Mouse (Mus musculus): Measurements from ENCODE around the gene Tubg2.
"Not testable (repeated sequence)": the region's sequence is repeated elsewhere in the genome, so short reads cannot be mapped to it uniquely, and the experiment has no call there.

Tubg2 gene

GRCm38 (mm10) chr11:101140164-101140819 is 15.4 kb upstream of the Tubg2 start:
- DNase-seq: no peak

GRCm38 (mm10) chr11:101141088-101141487 is 14.6 kb upstream of the Tubg2 start:
- DNase-seq: no peak

DNA sequence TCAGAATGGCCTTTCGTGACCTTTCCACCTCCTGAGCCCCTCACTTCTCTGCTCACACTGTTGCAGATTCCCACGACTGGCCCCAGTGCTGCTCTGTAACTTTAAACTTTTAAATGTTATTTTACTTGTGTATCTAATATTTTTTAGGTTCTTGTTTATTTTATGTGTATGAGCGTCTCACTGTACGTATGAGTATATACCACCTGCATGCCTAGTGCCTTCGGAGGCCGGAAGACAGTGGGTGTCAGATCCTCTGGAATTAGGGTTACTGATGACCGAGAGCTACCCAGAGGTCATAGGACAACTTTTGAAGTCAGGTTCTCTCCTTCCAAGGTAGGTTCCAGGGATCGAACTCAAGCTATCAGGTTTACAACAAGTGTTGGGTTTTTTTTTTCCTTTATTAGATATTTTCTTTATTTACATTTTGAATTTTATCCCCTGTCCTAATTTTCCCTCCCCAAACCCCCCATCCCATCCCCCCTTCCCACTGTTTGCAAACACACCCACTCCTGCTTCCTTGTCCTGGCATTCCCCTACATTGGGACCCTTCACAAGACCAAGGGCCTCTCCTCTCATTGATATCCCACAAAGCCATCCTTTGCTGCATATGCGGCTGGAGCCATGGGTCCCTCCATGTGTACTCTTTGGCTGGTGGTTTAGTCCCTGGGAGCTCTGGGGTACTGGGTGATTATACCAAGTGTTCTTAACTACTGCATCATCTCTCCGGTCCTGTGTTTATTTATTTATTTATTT is 13.3 kb upstream of the Tubg2 start:
- DNase-seq: no peak

GRCm38 (mm10) chr11:101143338-101144225 is 12.1 kb upstream of the Tubg2 start:
- no peak for DNase-seq

DNA sequence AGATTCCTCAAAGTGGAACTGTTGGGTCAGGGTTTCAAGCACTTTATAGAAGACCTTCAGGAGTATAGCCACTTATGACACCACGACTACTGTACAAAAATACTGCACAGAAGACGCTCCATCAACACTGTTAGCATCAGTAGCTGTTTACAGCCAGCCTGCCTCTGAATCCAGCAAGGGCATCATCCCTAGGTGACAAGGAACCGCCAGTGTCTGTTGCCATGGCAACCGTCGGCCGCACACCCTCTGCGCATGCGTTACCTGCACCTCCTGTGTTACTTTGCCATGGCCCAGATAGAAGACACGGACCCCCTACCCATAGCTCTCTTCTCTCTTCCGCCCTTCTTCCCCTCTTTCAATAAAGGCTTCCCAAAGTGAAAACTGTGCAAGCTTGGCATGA is 9.3 kb upstream of the Tubg2 start:
- DNase-seq: no peak

DNA sequence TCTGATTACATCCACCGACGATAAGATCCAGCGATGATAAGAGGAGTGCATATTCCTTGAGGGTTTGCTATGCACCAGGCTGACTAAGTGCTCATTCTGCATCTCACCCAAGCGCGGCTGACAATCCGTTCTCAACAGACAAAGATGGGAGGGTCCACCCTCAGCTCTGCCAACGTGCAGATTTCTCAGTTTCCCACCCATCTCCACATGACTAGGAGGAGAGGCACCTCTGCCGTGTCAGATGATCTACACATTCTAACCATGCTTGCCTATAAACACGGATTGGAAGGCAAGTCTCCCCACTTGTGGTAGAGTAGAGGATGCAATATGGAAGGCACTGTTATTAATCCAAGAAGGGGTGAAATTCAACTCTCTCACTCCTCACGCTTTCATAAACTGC is 7.0 kb upstream of the Tubg2 start:
- DNase-seq: no peak

DNA sequence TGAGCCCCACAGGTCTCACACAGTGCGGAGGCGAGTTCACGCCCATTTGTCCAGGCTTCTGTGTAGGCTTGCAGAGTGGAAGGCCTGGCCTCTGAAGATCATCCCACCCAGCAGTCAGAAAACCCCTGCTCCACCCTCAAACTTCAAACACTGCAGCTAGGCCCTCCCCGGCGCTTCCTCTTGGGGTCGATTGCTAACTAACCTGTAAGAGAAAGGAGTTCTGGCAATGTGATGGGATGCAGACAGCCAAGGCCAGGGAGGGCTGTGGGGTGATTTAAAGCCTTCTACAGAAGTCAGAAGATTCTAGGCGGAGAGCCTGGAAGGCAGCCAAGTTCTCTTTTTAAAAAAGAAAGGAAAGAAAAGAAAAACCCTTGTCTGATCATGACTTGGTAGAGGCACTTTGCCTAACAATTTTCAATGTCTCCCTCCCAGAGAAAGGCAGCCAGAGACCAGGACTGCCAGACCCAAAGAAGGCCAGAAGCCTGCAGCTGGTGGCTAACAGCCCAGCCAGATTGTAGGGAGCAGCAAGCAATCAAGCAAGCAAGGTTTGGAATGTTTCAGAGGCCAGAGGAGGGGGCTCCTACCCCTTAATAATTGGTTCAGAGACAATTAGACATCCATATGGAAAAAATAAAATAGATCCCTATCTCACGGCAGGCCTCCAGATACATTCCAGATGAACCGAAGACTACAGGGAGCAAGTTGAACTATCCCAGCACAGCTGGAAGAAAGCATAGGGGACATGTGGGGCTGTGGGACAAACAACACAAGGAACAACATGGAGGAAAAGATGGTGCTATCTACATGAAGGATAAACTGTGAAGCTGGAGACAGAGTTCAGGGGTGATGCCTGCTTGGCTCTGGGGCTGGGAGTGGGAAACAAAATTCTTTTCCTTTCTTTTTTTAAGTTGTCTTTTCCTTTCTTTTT is 6.3 kb upstream of the Tubg2 start:
- DNase-seq: no peak

DNA sequence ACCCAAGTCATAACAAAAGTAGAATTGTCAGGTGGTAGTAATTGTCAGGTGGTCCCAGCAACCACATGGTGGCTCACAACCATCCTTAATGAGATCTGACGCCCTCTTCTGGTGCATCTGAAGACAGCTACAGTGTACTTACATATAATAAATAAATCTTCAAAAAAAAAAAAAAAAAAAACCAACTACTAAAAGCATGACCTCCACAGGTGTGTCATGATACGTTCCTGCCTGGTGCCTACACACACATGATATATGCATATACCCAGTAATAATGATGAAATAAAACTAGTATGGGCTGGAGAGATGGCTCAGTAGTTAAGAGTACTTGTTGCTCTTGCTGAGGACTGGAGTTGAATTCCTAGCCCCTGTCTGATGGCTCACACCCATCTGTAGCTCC is 4.6 kb upstream of the Tubg2 start:
- DNase-seq: no peak

DNA sequence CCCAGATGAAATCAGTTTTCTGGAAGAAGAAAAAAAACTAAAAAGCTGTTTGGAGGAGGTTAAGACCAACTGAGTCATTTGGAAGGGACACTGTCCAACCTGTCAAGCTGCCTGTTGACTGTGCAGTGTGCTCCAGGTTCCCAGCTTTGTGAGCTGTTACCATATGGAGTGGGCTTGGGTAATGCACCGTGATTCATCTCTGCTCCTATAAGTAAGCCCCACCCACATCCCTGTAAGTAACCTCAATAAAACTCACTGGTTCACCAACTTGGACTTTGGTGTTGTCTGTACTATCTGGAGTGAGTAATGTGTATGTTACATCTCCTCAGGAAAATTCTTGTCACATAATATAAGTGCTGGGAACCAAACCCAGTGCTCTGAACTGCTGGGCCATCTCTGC is 2.9 kb upstream of the Tubg2 start:
- no peak for DNase-seq

GRCm38 (mm10) chr11:101154648-101155047 is 1.1 kb upstream of the Tubg2 start:
- no peak for DNase-seq

DNA sequence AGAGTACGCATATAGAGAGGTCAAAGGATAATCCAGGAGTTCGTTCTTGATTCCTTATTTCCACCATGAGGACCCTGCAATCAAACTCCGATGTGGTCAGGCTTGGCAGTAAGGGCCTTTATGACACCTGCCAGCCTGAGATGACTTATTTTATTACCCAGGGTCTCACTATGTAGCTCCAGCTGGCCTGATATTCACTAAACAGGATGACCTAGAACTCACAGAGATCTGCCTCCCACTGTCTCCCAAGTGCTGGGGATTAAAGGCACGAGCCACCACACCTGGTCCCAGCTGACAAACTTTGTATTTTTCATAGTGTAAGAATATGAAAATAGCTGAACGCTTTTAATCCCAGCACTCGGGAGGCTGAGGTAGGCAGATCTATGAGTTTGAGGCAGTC is 556 bp upstream of the Tubg2 start:
- DNase-seq: no peak

DNA sequence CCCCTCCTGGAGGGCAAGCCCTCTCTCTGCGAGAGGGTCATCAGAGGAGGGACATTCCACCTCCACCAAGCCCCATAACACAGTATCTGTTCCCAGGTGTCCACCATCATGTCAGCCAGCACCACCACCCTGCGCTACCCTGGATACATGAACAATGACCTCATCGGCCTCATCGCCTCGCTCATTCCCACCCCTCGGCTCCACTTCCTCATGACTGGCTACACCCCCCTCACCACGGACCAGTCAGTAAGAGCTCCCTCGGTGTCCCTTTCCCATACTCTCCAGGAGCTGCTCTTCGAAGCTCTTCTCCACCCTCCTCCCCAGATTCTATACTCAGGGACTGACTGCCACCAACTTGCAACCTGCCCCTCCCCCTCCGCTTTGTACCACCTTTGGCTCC is 4.4 kb downstream of the Tubg2 start:
- not testable (repeated sequence) for DNase-seq

DNA sequence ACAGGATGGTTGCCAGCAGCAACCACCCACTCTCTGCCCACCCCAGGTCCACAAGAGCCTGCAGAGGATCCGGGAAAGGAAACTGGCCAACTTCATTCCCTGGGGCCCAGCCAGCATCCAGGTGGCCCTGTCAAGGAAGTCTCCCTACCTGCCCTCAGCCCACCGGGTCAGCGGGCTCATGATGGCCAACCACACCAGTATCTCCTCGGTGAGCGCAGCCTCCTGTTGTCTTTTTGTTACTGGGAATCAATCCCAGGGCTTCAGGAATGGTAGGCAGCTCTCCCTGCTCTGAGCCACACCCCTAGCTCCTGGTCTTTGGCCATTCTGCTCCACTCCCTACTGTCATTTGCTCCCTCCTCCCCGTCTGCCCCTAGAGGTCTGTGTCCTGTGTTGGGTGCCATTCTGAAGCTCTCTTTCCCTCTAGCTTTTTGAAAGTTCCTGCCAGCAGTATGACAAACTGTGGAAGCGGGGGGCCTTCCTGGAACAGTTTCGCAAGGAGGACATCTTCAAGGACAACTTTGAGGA is 5.3 kb downstream of the Tubg2 start:
- DNase-seq: not testable (repeated sequence)

GRCm38 (mm10) chr11:101161551-101161950 is 5.8 kb downstream of the Tubg2 start:
- no peak for DNase-seq

DNA sequence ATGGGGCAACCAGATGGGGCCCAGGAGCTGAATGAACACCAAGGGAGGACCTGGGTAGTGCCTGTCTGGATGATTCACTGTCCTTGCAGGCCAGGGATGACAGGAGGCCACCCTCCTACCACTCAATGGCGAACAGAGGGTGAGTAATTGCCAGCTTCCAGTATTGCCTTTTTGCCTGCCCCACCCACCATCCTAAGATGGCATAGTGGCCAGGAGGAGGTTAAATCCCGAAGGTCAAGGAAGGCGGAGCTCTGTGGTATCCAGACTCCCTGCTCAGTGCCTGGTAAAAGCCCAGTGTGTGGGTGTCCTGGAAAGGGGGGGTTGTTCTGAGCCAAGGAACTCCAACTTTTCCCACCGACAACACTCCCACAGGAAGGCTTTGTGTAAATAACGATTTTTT is 6.6 kb downstream of the Tubg2 start:
- no peak for DNase-seq

DNA sequence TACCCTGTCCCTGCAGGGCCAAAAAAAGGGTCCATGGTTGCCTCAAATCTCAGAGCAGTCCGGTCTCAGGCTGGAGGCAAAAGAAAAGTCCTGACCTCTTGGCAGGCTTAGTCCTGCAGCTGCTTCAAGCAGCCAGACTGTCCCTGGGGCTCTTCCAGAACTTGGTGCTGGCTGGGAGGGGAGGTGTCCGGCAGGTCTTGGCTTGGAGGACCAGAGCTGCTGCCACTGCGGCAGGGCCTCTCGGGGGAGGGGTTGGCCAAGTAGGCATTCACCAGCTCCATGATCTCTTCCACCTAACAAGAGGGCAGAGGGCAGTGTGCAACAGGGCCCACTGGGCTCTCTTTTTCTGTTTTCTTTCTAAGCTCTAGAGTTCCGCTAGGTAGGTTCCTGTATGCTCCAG is 7.1 kb downstream of the Tubg2 start:
- no peak for DNase-seq

- DNase-seq: no peak
These were observed 8.0 kb downstream of the Tubg2 start for GRCm38 (mm10) chr11:101163476-101164350.

GRCm38 (mm10) chr11:101164351-101164665 is 8.6 kb downstream of the Tubg2 start:
- DNase-seq: no peak

GRCm38 (mm10) chr11:101164677-101165580 is 9.2 kb downstream of the Tubg2 start:
- DNase-seq: no peak

GRCm38 (mm10) chr11:101166357-101166756 is 10.7 kb downstream of the Tubg2 start:
- no peak for DNase-seq

All from cerebellum, adult 9-10 months (tissue).